Mouse (Mus musculus) forebrain, embryonic 10.5 days (tissue): ENCODE results near the gene Fam76b. TPM values are rescaled to one million over a fixed set of nuclear protein-coding genes. Genes with fewer than 3 reads are reported as not detected.
A peak's percentile ranks its signal among the peaks of the same experiment; 100 is the strongest.
"Not testable (repeated sequence)": the region's sequence is repeated elsewhere in the genome, so short reads cannot be mapped to it uniquely, and the experiment has no call there.

ENCODE experiments used
- DNase-seq: peaks from one replicate; pipeline ENCODE4 v3.0.0-alpha.2; 2017; ENCODE audit warnings: low spot score; ENCODE audit errors: extremely low spot score
- H3K27ac ChIP-seq: fragments of 300-500 bp; sonication (generic); 2 replicates; pipeline ENCODE4 v1.5.1; 2016; ENCODE audit warnings: mild to moderate bottlenecking
- H3K27me3 ChIP-seq: fragments of 300-500 bp; sonication (generic); 2 replicates; pipeline ENCODE4 v1.6.1; 2016; ENCODE audit warnings: mild to moderate bottlenecking; ENCODE audit not compliant: poor library complexity, severe bottlenecking
- H3K36me3 ChIP-seq: fragments of 300-500 bp; sonication (generic); replicated peaks from 2 replicates; pipeline ENCODE4 v1.6.1; 2016; ENCODE audit warnings: mild to moderate bottlenecking, moderate library complexity
- H3K4me1 ChIP-seq: fragments of 300-500 bp; sonication (generic); 2 replicates; pipeline ENCODE4 v1.6.1; 2016
- H3K4me3 ChIP-seq: fragments of 300-500 bp; sonication (generic); 2 replicates; pipeline ENCODE4 v1.5.1; 2016; ENCODE audit warnings: mild to moderate bottlenecking, moderate library complexity
- H3K9me3 ChIP-seq: fragments of 300-500 bp; sonication (generic); 2 replicates; pipeline ENCODE4 v1.6.1; 2016; ENCODE audit warnings: mild to moderate bottlenecking, moderate library complexity
- WGBS: fragments of 180-500 bp; shearing (Covaris S2); methylation state at CpG from one replicate; pipeline ENCODE4 v1.1.7; 2016; 5-methylcytosine and 5-hydroxymethylcytosine counted together
- polyA plus RNA-seq: library from polyadenylated mRNA; unstranded; fragments of >200 nt; fragmentation: Nextera tagmentation; extraction: Ambion mirVana; gene quantifications from 2 replicates; pipeline ENCODE4 v1.2.1, GENCODE M21; 2016

Fam76b gene
- polyA plus RNA-seq: 22.4 and 23.4 TPM in 2 replicates

DNA sequence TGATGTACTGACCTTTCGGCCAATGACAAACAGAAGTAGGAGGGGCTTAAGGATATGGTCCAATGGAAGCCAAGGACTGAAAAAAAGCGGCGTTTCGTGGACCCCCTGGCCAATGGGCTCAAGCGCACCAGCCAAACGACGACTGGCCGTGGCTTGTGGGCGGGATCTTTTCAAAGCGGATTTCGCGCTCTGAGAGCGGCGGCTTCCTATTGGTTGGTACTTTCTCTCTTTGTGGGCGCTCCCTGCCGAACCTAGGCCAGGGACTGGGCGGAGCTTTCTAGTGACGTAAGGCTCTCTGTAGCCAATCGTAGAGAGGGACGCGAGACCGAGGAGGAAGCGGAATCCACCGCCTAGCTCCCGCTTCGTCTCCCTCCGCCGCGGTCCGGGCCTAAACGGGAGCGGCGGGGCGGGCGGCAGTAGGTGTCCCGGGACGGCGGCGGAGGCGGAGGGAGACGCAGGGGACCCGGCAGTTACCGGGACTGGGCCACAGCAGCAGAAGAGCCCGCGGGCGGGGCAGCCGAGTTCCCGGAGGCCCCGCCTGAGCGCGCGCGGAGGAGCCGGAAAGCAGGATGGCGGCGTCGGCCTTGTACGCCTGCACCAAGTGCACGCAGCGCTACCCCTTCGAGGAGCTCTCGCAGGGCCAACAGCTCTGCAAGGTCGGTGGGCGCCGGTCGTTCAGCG, at the start of gene Fam76b:
TSS of gene Fam76b (plus strand) at position 311 of the 681 bp plus-strand sequence.
- Histone ChIP-seq H3K27me3 (no peaks in the 10 kb centered on the region), H3K36me3 (peaks cover 58% of the 10 kb centered on the region), H3K4me1 (peaks cover 37% of the 10 kb centered on the region), H3K9me3 (no peaks in the 10 kb centered on the region), H3K27ac (peak within 1 kb of the TSS; percentile 99), H3K4me3 (peak within 1 kb of the TSS; percentile 93)
- DNase-seq: peak; percentile 99
- WGBS: under 1% methylated on average over 67 of the region's 67 CpGs

DNA sequence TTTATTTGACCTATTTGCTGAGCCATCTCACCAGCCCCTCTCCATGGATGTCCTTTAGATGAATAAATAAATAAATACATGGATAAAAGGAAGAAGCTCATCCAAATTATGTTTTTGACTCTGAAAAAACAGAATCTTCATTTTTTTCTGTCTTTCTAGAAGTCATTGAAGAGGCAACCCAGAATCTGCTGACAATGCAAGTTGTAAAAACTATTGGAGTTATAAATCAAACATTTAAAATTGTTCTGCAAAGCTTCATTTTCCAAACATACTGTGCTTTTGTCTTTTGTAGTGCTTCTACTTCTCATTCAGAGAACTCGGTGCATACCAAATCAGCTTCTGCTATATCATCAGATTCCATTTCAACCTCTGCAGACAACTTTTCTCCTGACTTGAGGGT, 45.5 kb upstream of the Fam76b start:
- H3K27ac ChIP-seq: no peak overlapping the region
- H3K9me3 ChIP-seq: no peaks in the 10 kb centered on the region
- no peaks in the 10 kb centered on the region for H3K4me1 ChIP-seq
- peaks cover 45% of the 10 kb centered on the region for H3K36me3 ChIP-seq
- no peaks in the 10 kb centered on the region for H3K27me3 ChIP-seq
- DNase-seq: no peak
- 91% methylated on average over 1 of the region's 1 CpGs for WGBS
- no peak overlapping the region for H3K4me3 ChIP-seq

DNA sequence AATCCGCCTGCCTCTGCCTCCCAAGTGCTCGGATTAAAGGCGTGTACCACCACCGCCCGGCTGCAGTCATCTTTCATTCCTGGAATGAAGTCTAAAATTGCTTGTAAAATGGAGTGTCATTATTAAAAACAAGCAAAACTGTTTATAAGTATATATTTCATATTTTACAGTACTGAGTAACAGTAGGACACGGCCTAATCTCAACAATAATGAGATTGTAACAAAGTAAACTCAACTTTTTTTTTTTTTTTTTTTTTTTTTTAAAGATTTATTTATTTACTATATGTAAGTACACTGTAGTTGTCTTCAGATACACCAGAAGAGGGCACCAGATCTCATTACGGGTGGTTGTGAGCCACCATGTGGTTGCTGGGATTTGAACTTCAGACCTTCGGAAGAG, 36.7 kb upstream of the Fam76b start:
- H3K4me1 ChIP-seq, H3K4me3 ChIP-seq, DNase-seq, H3K9me3 ChIP-seq, H3K27ac ChIP-seq, H3K27me3 ChIP-seq: not testable (repeated sequence)
- H3K36me3 ChIP-seq: peaks cover 80% of the 10 kb centered on the region
- 95% methylated on average over 8 of the region's 8 CpGs for WGBS

DNA sequence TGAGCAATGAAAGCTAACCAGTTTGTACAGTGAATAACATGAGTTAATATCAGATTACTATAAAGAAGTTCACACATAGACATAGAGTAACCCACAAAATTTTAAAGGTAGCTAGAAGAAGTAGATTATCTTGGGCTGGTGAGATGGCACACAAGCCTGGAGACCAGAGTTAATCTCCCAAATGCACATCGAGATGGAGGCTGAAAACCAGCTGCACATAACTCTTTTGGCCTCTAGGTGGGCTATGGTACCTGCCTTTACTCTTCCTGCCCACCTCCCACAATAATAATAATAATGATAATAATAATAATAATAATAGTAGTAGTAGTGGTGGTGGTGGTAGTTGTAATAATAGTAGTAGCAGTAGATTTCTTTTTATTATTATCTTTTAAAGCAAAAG, 33.2 kb upstream of the Fam76b start:
- Histone ChIP-seq H3K9me3 (no peaks in the 10 kb centered on the region), H3K27ac (no peak overlapping the region), H3K4me3 (no peak overlapping the region), H3K4me1 (no peaks in the 10 kb centered on the region), H3K36me3 (peaks cover 79% of the 10 kb centered on the region), H3K27me3 (no peaks in the 10 kb centered on the region)
- DNase-seq: no peak
- WGBS: 69% methylated on average over 1 of the region's 1 CpGs

DNA sequence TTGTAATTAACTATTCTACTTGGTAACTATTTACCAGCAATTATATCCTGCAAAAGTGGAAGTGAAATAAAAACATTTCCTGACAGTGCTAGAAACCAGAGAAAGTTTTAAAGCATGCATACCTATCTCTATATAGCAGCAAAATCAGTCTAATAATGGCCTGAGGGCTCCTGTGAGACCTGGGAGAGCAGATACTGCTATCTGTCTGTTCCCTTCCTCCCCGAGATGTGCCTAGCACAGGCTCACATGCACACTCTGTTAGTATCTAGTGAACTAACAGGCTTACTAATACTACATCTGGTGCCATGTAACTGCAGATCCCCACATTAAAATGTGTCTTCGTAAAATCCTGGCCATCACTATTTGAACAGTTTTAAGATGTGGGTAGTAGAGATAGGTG, 32.8 kb upstream of the Fam76b start:
- no peaks in the 10 kb centered on the region for H3K9me3 ChIP-seq
- no peak for DNase-seq
- H3K27me3 ChIP-seq: no peaks in the 10 kb centered on the region
- H3K4me1 ChIP-seq: no peaks in the 10 kb centered on the region
- peaks cover 79% of the 10 kb centered on the region for H3K36me3 ChIP-seq
- H3K4me3 ChIP-seq: no peak overlapping the region
- no peak overlapping the region for H3K27ac ChIP-seq
- 86% methylated on average over 2 of the region's 2 CpGs for WGBS

DNA sequence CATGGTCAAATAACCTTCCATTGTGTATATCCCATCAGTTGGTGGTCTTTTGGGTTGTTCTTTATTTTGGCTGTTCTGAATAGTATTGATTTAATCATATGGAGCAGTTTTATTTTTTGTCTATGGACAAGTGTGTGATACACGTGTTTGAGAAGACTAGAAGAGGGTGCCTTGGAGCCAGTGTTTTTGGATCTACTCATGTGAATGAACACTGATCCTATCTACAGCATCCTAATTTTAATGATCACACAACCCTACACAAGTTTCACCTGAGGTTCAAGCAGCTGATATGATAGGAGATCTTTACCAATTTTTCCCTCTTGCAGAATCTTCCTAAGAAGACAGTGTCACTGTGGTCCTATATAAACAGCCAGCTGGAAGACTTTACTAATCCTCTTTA, 23.0 kb upstream of the Fam76b start:
- Histone ChIP-seq H3K4me3 (no peak overlapping the region), H3K9me3 (no peaks in the 10 kb centered on the region), H3K36me3 (peaks cover 91% of the 10 kb centered on the region), H3K4me1 (no peaks in the 10 kb centered on the region), H3K27me3 (no peaks in the 10 kb centered on the region), H3K27ac (no peak overlapping the region)
- no peak for DNase-seq
- WGBS: 83% methylated on average over 1 of the region's 1 CpGs

DNA sequence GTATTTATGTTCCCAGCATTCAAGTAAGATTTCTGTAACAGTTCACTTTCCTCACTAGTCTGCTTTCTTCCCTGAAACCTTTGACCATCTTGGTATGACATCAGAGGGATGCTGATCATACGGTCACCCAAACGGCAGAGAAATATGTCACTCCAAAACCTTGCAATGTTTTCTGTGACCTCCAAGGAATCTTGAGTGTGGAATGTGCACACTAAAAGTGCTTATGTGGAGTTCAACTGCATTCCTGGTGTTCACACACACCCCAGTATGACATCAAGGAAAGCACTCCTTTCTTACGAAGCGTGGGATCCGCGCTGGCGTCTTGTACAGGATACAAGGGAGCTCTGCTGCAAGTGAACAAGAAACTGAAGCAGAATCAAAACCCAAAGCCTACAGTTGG, 20.7 kb upstream of the Fam76b start:
- Histone ChIP-seq H3K36me3 (peaks cover 96% of the 10 kb centered on the region), H3K4me3 (no peak overlapping the region), H3K27ac (no peak overlapping the region), H3K4me1 (no peaks in the 10 kb centered on the region), H3K9me3 (no peaks in the 10 kb centered on the region), H3K27me3 (no peaks in the 10 kb centered on the region)
- 97% methylated on average over 7 of the region's 7 CpGs for WGBS
- DNase-seq: no peak

DNA sequence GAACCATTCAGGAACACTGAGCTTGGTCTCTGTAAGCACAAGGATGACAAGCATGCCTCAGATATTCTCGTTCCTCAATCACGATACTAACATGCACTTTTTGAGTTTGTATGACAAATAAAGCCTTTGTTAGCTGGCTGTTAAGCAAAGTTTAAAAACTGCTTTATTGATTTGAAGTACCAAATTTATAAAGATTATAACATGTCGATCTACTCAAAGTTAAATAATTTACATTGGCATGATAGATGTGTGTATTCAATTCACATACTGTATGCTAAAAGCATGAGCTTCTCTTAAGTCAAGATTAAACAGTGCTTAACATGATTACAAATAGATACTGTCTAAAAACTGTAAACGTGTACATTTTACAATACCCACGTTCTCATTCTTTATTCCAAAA, 19.9 kb upstream of the Fam76b start:
- H3K4me3 ChIP-seq: no peak overlapping the region
- H3K27me3 ChIP-seq: no peaks in the 10 kb centered on the region
- H3K4me1 ChIP-seq: no peaks in the 10 kb centered on the region
- H3K27ac ChIP-seq: no peak overlapping the region
- H3K36me3 ChIP-seq: peaks cover 96% of the 10 kb centered on the region
- no peaks in the 10 kb centered on the region for H3K9me3 ChIP-seq
- WGBS: 93% methylated on average over 5 of the region's 5 CpGs
- no peak for DNase-seq

DNA sequence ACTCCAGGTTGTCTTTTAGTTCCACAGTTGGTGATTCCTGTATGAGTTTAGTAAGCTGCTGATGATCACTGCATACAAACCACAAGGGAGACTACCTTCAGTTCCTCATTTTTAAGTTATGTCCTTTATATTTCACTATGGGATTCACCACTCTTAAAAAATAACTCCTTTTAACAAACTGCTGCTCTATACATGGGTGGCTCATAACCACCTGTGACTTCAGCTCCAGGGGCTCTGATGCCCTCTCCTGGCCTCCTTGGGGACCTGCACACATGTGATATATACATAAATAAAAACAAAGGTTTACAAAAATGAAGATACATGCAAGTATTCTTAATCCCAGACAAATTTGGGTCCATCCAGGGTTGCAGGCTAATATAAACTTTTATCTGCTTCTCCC, 17.6 kb upstream of the Fam76b start:
- no peaks in the 10 kb centered on the region for H3K27me3 ChIP-seq
- no peak for DNase-seq
- peaks cover 96% of the 10 kb centered on the region for H3K36me3 ChIP-seq
- H3K4me1 ChIP-seq: no peaks in the 10 kb centered on the region
- H3K27ac ChIP-seq: no peak overlapping the region
- no peak overlapping the region for H3K4me3 ChIP-seq
- H3K9me3 ChIP-seq: no peaks in the 10 kb centered on the region

DNA sequence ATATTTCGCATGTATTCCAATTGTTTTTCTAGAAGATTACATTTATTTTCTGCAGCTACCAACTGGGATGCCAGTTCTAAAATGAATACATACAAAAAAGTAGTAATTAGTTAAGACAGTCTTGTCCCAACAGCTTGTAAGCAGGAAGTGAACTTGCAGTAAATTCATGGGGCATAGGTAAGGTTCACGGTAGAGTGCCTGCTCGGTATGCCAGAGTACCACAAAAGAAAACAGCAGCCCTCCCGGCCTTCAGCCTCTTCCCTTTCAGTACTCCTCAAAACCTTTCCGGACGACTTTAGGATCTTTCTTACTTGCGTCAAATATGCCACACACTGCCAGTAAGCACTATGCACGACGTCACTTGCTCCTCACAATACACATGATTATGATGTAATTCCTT, 9.1 kb upstream of the Fam76b start:
- Histone ChIP-seq H3K36me3 (peaks cover 99% of the 10 kb centered on the region), H3K9me3 (no peaks in the 10 kb centered on the region), H3K27ac (no peak overlapping the region), H3K27me3 (no peaks in the 10 kb centered on the region), H3K4me3 (no peak overlapping the region), H3K4me1 (0 out of 2 replicates have a peak, but pooled peaks cover 4% of the 10 kb centered on the region)
- WGBS: 88% methylated on average over 9 of the region's 9 CpGs
- no peak for DNase-seq

DNA sequence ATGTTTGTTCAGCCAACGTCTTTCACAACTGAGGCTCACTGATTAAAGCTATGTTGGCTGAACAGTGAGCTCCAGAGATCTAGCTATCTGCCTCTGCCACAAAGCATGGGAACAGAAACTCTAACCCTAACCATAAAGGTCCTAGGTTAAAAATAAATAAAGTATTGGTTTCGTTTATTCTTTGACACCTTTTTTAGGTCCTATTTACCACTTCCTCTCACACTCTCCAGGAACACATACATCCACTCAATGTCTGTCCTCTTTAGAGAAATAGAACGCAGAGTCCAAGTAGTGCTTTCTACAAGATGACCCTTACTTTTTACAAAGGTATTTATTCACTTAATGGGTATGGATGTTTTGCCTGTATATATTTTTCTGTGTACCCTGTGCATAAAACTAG, 6.7 kb upstream of the Fam76b start:
- H3K4me1 ChIP-seq: peaks cover 25% of the 10 kb centered on the region
- 95% methylated on average over 3 of the region's 3 CpGs for WGBS
- H3K4me3 ChIP-seq: no peak overlapping the region
- no peaks in the 10 kb centered on the region for H3K27me3 ChIP-seq
- peaks cover 89% of the 10 kb centered on the region for H3K36me3 ChIP-seq
- H3K9me3 ChIP-seq: no peaks in the 10 kb centered on the region
- no peak overlapping the region for H3K27ac ChIP-seq
- DNase-seq: no peak

DNA sequence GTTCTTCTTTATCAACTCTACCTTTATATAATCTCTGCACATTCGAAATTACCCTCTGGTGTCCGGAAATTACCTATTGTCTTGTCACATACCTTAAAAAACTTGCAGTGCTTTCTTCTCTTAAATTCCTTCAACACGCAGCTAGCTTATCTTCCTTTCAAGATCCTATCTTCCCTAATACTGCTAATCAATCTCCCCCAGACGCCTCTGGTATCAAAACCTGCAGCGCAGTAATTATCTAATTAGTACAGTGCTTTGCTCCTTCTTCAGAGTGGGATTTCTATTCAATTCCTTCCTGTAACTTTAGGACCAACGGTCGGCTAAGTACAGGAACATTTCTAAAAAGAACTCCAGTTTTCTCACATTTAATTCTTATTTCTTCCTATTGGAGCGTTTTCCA, 1.6 kb upstream of the Fam76b start:
- Histone ChIP-seq H3K4me1 (peaks cover 38% of the 10 kb centered on the region), H3K9me3 (no peaks in the 10 kb centered on the region), H3K4me3 (peak overlapping the region; percentile 93), H3K36me3 (peaks cover 57% of the 10 kb centered on the region), H3K27ac (peak overlapping the region; percentile 99), H3K27me3 (no peaks in the 10 kb centered on the region)
- DNase-seq: no peak
- 10% methylated on average over 8 of the region's 8 CpGs for WGBS

DNA sequence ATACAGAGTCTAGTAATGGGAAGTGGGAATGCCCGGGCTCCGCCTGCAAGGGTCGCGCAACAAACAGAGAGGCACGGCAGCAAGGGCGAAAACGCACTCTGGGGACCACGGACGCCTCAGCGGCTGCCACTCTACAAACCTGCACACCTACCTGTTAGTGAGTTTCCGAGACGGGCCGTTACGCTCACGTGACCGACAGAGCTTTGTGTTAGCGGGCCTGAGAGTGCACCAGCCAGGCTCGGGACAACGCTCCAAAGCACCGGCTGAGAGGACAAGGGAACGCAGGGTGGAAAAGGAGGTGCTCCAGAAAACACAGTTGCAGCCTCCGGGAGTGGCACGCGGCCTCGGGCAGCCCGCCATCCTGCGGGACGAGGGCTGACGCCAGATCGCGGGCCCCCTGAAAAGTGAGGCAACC, 1.1 kb upstream of the Fam76b start:
- Histone ChIP-seq H3K27me3 (no peaks in the 10 kb centered on the region), H3K9me3 (no peaks in the 10 kb centered on the region), H3K4me3 (peak overlapping the region; percentile 93), H3K27ac (peak overlapping the region; percentile 99), H3K36me3 (peaks cover 57% of the 10 kb centered on the region), H3K4me1 (peaks cover 38% of the 10 kb centered on the region)
- DNase-seq: peak; percentile 77
- under 1% methylated on average over 31 of the region's 31 CpGs for WGBS
